Mouse (Mus musculus) left cerebral cortex, postnatal 10 days (tissue): ENCODE results near the gene Fam170b. TPM values are rescaled to one million over a fixed set of nuclear protein-coding genes. Genes with fewer than 3 reads are reported as not detected.

Source experiments
- DNase-seq, 2 experiments: peaks; one replicate each; pipeline ENCODE4 v3.0.0; 2021 to 2022; ENCODE audit warnings: low spot score in 2 of 2, mixed read lengths in 1 of 2; ENCODE audit errors: extremely low spot score in 1 of 2
- intact Hi-C: fragments of 180-260 bp; cut with DNase I; formaldehyde crosslinking; loops from one replicate; pipeline ENCODE4 v1.15.1; 2025
- total RNA-seq, 2 experiments: library from RNA; stranded (reverse); gene quantifications; 2 replicates each; pipeline ENCODE4 v1.2.3; 2021

The Fam170b gene
- total RNA-seq: not detected

DNA sequence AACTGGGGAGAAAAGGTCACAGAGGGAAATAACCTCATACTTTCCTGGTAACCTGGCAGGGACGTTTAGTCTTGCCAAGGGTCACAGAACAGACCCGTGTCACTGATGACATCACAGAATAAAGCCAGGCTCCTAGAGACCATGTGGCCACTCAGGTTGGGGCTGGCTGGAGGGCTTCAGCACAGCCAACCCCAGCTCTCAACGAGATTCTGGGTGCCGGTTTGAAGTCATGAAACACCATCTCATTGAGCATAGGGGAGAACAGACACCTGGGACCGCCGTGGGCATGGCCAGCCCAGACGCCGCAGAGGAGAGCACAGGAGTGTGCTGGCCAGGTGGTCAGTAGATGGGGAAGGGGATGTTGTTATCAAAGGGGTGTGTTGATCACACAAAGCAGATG is at the start of gene Fam170b:
Gene Fam170b, plus strand, starts transcription at position 116 of the 400 bp plus-strand sequence.
- intact Hi-C loops: no loop called here
- DNase-seq: no peak

DNA sequence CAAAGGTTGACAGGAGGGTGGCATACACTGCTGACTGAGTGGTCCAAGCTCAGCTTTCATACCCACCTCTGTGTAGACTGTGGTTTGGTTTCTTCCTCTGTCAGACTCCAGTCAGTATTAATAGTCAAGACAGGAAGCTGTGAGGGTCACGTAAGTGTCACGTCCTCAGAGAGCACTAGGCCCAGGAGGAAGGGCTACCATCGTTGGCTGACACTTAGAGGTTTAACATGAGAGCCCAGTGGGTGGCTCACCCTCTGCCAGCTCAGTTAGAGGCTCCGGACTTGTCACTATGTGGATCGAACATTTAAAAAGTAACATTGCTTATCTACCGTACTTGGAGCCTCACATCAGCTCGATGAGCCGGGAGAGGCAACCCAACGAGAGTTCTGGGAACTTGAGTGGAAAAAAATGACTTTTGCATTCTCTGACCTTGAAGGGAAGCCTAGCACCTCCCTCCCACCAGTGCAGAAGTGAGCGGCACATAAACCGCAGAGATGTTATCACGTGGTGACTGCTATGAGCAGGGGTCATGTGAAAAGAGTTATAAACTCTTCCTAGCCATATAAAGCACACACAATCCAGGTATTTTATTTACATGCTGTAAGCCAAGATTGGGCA is 49.5 kb upstream of the Fam170b start:
- no peak for DNase-seq
- intact Hi-C loops: no loop called here

DNA sequence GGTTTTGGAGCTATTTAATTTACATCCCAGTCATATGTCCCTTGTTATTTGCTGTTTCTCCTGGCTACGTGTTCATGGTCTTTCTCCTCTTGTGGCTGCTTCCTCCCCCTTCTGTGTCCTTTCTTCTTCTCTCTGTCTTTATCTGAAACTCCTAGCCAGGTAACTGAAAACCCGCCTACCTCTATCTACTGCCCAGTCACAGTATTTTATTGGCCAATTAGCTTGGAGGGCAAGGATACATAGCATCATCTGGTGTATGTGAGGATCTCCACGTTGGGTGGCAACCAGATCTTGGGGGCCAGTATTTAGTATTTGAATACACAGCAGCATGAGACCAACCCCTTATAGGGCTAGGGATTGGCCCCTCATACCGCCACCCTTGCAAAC is 49.0 kb upstream of the Fam170b start:
- no peak for DNase-seq
- intact Hi-C loops: no loop called here

DNA sequence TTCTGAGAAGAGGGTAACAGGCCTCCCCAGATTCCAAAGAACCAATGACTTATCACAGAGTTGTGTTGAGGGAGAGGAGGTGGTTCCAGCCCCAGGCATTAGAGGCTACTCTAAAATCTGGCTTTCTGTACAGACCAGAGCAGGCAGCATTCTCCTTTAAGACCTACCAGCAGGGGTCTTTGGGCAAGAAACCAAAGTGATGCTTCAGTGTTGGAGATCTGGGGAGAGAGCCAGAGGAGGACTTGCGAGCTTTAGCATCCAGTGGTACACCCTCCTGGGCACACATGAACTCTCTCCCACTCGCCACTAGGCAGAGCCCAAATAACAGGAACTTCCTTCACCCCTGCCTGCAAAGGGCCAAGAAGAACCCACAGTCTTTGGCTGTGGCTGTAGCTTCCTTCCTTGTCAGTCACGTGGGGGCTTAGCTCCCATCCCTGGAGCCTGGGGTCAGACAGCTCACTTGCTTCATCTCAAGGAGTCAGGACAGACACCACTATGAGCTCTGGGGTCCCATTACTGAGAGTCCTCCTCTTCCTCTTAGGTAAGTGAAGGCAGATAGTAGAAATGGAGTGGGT is 48.1 kb upstream of the Fam170b start, which contains the start of gene Tmem273:
Gene Tmem273, plus strand, starts transcription at position 408 of the 575 bp plus-strand sequence.
- DNase-seq: no peak
- intact Hi-C loops: no loop called here

DNA sequence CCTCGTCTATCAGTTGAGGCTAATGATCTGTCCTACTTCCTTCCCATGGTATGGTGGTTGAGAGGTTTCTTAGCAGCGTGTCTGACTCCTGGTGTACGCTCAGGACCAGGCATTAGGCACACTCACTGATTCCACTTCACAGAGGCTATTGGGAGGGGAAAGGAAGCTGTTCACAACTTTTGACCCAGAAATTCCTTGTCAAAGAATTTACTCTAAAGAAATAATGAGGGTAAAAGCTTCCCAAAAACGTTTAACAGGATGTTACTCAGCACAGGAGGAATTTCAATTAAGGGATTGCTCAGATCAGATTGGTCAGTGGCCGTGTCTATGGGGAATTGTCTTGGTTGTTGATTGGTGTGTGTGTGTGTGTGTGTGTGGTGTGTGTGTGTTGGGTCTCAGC is 46.1 kb upstream of the Fam170b start:
- intact Hi-C loops: no loop called here
- no peak for DNase-seq

DNA sequence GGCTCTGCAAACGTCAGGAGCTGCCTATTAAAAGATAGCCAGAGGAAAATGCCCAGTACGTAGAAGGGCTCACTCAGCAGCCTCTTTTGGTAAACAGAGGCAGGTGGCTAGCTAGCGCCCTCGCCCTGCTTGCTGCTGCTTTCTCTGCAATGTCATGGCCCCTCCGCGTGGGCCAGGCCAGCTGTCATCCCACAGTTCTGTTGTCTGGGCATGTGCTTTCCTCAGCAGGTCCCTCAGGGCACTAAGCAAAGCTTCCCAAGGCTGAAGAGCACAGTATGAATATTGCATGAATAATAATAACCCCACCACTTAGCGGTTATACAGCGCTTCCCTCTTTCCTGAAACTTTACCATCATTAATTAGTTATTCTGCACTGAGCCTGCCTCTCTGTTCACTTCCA is 37.4 kb upstream of the Fam170b start:
- DNase-seq: no peak
- intact Hi-C loops: no loop called here

DNA sequence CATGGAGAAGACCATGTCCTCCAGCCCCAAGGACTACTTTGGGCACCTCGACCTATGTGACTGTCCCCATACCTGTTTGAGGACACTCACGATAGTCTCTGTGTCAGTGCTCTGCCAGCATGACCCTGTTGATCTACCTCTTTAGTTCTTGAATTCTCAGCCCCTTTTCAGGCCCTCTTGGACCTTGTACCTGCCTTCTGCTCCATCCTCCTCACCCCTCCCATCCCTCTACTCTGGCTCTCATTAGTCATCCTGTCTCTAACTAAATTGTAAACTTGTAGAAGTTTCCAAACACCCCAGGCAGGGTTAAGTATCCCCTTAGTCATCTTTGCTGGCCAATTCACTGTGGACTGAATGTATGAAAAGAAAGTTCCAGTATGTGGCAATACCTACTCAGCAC is 36.0 kb upstream of the Fam170b start:
- intact Hi-C loops: no loop called here
- no peak for DNase-seq

DNA sequence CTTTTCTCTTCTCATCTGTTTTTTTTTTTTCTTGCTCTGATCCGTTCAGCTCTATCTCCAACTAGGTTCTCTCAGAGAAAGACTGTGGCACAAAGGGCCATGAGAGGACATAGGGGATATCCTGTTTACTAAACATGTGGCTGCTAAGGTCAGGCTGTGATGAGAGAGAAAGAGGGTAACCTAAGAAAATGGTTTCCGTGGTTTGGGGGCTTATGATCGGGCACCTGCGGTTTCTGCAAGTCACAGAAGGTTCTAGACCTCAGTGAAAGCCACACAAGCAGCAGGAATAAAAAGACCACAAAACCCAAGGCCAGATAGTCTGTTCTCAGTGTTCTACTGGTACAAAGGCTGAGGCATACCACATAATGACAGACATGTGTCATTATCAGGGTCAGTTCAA is 35.4 kb upstream of the Fam170b start:
- DNase-seq: no peak
- intact Hi-C loops: no loop called here

DNA sequence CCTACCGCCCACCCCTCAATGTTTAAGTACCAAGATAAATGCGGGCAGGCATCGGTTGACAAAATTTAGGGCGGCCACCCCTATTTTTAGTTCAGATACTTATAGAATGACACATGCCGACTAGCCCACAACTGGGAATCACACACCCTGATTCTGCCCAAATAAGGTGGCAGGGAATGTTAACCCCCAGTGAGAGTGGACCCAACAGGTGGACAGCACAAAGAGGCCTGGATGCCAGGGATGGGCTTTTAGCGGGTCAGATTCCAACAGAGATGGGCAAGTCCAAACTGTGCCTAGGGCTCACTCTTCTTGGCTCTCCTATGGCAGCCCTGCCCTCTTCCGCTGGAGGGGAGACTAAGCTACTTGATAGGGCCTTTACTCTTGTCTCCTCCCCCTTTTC is 33.7 kb upstream of the Fam170b start:
- intact Hi-C loops: no loop called here
- no peak for DNase-seq

DNA sequence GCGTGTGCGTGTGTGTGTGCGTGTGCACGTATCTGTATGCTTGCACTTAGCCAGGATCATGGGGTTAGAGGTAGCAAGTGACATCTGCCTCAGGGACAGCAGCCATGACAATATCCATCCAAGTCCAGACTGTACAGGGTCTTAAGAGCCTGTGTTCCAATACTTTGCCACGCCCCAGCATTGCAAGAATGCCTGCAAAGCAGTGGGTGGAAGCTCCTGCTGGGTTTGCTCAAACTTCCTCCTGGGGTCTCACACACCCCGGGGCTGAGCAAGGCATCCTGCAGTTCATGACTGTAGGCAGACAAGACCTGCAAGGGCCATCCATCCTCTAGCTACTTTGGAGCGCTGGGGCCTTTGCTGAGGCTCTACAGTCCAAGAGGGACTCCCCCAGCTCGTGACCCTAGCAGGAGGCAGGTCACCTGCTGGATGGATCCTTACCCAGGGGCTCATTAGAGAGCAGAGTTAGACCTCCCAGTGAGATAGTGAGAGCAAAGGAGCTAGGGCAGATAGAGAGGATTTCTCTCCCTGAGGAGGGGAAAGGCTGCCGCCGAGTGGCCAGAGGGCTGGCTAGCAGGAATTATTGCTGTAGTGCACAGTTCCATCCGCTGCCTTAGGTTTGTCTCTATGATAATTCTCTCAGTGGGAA is 32.6 kb upstream of the Fam170b start:
- DNase-seq: peak in 1 of 2 experiments; percentile 62
- intact Hi-C loops: no loop called here

DNA sequence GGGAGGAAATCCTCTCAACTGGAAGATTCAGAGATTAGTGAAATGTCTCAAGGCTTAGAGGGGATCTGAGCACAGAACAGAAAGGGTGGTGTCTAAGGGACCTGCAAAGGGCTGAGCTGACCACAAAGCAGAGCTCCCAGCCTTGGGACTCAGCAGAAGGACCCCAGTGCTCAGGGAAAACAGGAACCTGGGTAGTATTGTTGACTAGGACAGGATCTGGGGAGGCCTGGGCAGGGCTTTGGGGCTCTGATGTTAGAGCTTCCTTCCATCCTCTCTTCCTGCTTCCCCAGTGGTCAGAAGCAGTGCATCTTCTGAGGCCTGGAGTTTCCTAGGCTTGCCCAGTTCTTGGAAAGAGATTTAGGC is 32.1 kb upstream of the Fam170b start:
- intact Hi-C loops: no loop called here
- no peak for DNase-seq

DNA sequence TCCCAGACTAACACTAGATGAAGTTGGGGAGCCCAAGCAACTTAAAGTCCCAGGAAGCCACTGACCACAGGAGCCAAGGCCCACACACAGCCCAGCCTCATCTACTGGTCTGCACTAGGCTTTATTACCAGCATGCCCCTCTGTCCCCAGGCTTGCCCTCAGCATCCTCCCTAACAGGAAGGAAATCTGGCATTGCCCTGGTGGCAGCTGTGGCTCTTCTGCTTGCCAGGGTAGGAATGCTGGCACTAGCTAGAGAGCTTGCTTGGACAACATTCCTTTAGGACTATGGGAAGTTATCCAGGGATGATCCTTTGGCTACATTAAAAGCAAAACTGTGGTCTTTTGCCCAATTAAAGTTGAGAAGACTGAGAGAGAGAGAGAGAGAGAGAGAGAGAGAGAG is 23.7 kb upstream of the Fam170b start:
- intact Hi-C loops: loop anchor here (10.0 kb wide), 1 partner anchor 85 kb away; no protein-coding TSS in a partner anchor
- no peak for DNase-seq

DNA sequence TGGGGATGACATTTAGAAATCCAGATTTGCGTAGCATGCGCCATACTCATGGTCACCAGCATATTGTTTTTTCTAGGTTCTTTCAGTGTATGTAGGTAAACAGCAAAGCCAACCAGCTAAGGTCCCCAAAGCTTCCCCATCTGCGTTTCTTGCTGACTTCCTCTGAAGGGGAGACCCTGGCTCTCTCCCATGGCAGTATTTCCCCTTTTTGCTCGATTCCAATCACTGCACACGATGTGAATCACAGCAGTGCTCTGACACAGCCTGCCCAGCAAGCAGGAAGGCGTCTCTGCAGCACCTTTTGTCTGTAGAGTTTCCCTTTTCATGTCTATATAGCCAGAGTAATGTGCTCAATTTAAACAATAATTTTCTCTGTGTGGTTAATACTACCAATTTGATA is 21.3 kb upstream of the Fam170b start:
- no peak for DNase-seq
- intact Hi-C loops: loop anchor here (10.0 kb wide), 1 partner anchor 82 kb away; no protein-coding TSS in a partner anchor

DNA sequence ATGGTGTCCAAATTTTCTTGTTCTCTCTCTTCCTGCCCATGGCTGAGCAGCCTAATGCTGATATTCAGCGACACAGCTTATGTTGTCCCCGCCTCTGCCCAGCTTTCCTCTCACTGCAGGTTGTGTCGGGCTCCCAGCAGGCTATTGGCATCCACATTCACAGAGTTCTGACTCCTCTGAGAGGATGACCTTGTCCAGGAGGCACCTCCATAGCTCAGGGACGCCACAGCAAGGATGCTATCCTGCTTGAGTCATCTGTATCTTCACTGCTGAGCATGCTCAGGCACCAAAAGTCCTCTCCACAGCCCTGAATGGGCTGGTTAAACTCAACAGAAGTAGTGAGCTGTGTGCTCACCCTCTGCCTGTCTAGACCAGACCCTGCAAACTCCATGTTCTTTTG is 18.8 kb upstream of the Fam170b start:
- no peak for DNase-seq
- intact Hi-C loops: loop anchor here (10.0 kb wide), 1 partner anchor 80 kb away; no protein-coding TSS in a partner anchor

DNA sequence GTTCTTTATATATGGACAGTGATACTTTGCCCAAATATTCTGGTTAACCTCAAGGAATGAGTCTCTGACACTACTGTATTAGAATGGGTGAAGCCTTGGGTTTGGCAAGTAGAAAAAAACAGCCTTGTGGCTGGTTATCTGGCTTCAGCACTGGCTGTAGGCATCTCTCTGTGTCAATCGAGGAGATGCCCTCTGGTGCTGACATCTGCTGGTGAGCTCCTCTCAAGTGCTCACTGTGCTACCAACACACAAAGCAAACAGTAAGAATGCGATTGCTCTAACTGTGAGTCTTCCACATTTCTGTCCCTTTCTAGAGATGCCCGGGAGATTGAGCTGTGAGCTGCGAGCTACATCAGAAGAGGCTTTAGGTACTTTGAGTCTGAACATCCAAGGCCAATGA is 17.2 kb upstream of the Fam170b start:
- intact Hi-C loops: loop anchor here (10.0 kb wide), 1 partner anchor 78 kb away; no protein-coding TSS in a partner anchor
- no peak for DNase-seq

DNA sequence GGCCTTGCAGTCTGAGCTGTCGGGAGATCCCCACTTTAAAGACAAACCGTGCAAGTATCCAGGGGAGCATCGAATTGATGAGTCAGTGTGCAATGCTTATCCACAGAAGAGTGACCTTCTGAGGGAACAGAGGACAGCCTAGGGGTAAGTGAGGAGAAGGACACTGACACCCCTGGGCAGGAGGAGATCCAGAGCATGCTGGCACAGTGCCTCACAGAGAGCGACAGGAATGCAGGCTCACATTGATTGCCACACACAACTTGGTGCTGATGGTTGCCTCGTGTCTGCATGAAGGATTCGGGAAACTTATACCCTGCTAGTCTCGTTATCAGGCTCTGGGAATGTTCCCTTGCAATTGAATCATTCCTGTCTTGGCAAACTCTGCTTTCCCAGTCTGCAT is 16.5 kb upstream of the Fam170b start:
- no peak for DNase-seq
- intact Hi-C loops: loop anchor here (10.0 kb wide), 1 partner anchor 78 kb away; no protein-coding TSS in a partner anchor

DNA sequence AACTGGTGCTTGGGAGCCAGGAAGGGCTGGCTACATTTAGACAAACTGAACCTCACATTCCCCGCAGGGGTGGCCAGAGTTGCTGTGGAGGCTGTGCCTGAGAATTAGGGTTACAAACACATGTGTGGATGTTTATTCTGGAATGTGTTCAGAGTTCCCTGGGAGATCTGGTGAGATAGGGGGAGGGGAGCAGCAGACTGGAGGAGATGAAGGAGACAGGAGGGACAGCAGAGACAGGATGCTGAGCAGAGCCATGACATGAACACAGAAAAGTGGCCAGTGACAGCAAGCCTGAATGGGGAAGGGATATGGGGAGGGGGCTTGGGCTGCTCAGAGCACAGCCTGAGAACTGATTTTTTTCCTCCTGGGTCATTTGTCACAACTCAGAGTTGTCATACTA is 14.5 kb upstream of the Fam170b start:
- intact Hi-C loops: loop anchor here (10.0 kb wide), 1 partner anchor 76 kb away; no protein-coding TSS in a partner anchor
- peak in 1 of 2 experiments; percentile 64 for DNase-seq

DNA sequence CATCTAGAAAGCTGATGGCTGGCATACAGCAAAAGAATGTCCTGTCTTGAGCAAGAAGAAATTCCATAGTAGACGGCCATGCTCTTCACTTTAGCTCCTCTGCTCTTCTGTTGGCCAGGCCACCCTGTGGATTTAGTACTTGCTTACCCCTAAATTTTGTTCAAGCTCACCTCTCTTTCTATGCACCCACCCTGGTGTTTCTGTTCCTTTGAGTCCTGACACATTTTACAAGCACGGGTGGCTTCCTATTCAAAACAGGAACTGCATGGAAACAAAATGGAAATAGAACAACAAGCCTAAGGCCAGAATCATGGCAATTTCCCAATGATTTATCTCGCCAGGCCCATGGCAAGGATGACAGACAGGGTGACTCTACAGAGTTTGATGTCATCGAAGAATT is 10.9 kb upstream of the Fam170b start:
- DNase-seq: no peak
- intact Hi-C loops: no loop called here

DNA sequence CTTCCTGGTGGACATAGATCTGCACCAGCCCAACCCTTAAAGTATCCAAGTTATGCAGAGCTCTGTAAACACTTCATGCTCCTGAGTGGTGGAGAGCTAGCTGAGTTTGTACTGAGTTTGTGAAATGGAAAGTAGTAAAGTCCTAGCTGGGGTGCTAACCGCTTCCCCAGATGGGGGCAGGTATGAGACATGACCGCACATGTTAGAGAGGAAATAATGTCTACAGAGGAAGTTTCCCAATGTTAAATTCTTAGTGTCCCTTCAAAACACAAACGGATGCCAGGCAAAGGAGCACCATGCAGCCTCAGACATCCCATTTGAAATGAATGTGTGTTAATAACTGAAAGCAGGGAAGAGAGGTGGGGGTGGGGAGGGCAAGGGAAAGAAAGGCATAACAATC is 9.9 kb upstream of the Fam170b start:
- intact Hi-C loops: no loop called here
- DNase-seq: no peak
